Mouse (Mus musculus) thymus, adult 2 months (tissue): ENCODE measurements at regions not wholly inside any gene's neighbourhood (a gene's known extent, or its start where the extent isn't known, plus 50 kb on each side); places are given as distances from the start of the nearest gene placed in this dataset.

ENCODE experiments used
- CTCF ChIP-seq: fragments of 200-500 bp; IDR thresholded peaks from 2 replicates; pipeline ENCODE4 v1.5.1; 2012; ENCODE audit warnings: mild to moderate bottlenecking, control low read depth, low read length, moderate library complexity, borderline replicate concordance; ENCODE audit not compliant: control insufficient read depth, poor library complexity, insufficient read depth; ENCODE audit errors: extremely low read depth
- POLR2A ChIP-seq: fragments of 200-500 bp; IDR thresholded peaks from 2 replicates; pipeline ENCODE4 v1.6.1; 2012; ENCODE audit warnings: mild to moderate bottlenecking, low read length, control low read depth, moderate library complexity; ENCODE audit not compliant: control insufficient read depth, poor library complexity, insufficient read depth; ENCODE audit errors: extremely low read depth

DNA sequence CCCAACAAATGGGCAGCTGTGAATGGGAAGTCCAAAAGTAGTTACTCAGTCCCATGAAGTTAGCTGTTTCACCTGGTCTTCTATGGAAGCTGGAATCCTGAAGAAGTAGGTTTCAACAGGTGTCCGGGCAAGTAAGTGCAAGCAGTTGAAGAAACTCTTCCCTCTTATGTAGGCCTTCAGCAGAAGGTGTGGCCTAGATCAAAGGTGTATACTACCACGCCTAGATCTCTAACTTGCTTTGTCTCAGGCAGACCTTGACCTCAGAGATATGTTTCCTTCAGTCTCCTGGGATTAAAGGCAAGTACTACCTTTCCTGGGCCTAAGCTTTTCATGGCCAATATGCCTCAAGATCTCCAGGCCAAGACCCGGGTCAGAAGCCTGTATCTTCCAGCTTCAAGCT lies 223.4 kb upstream of the Ednra start:
- TF ChIP-seq CTCF, result no peak
- TF ChIP-seq POLR2A, result no peak
